Mouse (Mus musculus) midbrain, embryonic 10.5 days (tissue): ENCODE results near the gene Cacna1a. TPM values are rescaled to one million over a fixed set of nuclear protein-coding genes. Genes with fewer than 3 reads are reported as not detected.

Experiments
- DNase-seq: peaks from one replicate; pipeline ENCODE4 v3.0.0-alpha.2; 2017; ENCODE audit warnings: low spot score
- H3K27ac ChIP-seq: fragments of 300-500 bp; sonication (generic); replicated peaks from 2 replicates; pipeline ENCODE4 v1.5.1; 2016; ENCODE audit warnings: mild to moderate bottlenecking
- H3K27me3 ChIP-seq: fragments of 300-500 bp; sonication (generic); 2 replicates; pipeline ENCODE4 v1.6.1; 2016; ENCODE audit warnings: low read depth, mild to moderate bottlenecking; ENCODE audit not compliant: poor library complexity, severe bottlenecking
- H3K36me3 ChIP-seq: fragments of 300-500 bp; sonication (generic); 2 replicates; pipeline ENCODE4 v1.6.1; 2016; ENCODE audit warnings: mild to moderate bottlenecking, moderate library complexity
- H3K4me1 ChIP-seq: fragments of 300-500 bp; sonication (generic); 2 replicates; pipeline ENCODE4 v1.6.1; 2016
- H3K4me3 ChIP-seq: fragments of 300-500 bp; sonication (generic); 2 replicates; pipeline ENCODE4 v1.5.1; 2016; ENCODE audit warnings: mild to moderate bottlenecking, moderate library complexity
- H3K9me3 ChIP-seq: fragments of 300-500 bp; sonication (generic); replicated peaks from 2 replicates; pipeline ENCODE4 v1.6.1; 2016; ENCODE audit warnings: mild to moderate bottlenecking
- WGBS: fragments of 180-500 bp; shearing (Covaris S2); methylation state at CpG from one replicate; pipeline ENCODE4 v1.1.7; 2016; 5-methylcytosine and 5-hydroxymethylcytosine counted together
- polyA plus RNA-seq: library from polyadenylated mRNA; unstranded; fragments of >200 nt; fragmentation: Nextera tagmentation; extraction: Ambion mirVana; gene quantifications from 2 replicates; pipeline ENCODE4 v1.2.1, GENCODE M21; 2016

Cacna1a gene
- polyA plus RNA-seq, 1 experiment from 2014 or later: 6.9 TPM

- H3K4me1 ChIP-seq: peaks cover 66% of the 10 kb centered on the region
- DNase-seq: peak; percentile 78
- H3K9me3 ChIP-seq: no peaks in the 10 kb centered on the region
- H3K36me3 ChIP-seq: no peaks in the 10 kb centered on the region
- 0% methylated on average over 10 of the region's 10 CpGs for WGBS
- peak overlapping the region; percentile 91 for H3K27ac ChIP-seq
- H3K4me3 ChIP-seq: peak overlapping the region; percentile 56
- H3K27me3 ChIP-seq: no peaks in the 10 kb centered on the region
Observed at GRCm38 (mm10) chr8:84656191-84656525, 267.9 kb downstream of the Cacna1a start.

DNA sequence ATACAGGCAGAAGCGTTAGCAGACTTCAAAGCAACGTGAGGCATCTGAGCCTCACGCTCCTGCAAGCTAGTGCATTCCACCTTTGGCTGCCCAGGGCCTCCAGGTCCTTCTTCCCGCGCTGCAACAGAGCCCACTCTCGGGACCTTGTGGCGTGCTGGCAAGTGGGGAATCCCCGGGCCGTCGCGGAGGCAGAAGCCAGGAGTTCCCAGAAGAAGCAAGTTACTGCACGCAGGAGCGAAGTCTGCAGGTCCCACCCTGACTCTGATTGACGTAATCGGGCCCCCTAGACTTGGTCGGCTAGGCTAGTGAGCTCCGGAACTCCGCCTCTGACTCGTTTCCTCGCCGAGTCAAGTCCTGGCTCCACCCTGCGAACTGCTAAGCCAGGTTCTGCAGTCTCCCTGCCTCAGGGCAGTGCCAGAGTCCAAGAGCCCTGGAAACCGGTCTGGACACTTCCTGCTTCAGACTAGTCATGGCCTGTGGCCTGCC is 268.4 kb downstream of the Cacna1a start:
- Histone ChIP-seq H3K4me3 (peak overlapping the region; percentile 56), H3K4me1 (peaks cover 69% of the 10 kb centered on the region), H3K9me3 (no peaks in the 10 kb centered on the region), H3K27ac (peak overlapping the region; percentile 91), H3K27me3 (no peaks in the 10 kb centered on the region), H3K36me3 (no peaks in the 10 kb centered on the region)
- WGBS: 2% methylated on average over 23 of the region's 23 CpGs
- peak; percentile 72 for DNase-seq

DNA sequence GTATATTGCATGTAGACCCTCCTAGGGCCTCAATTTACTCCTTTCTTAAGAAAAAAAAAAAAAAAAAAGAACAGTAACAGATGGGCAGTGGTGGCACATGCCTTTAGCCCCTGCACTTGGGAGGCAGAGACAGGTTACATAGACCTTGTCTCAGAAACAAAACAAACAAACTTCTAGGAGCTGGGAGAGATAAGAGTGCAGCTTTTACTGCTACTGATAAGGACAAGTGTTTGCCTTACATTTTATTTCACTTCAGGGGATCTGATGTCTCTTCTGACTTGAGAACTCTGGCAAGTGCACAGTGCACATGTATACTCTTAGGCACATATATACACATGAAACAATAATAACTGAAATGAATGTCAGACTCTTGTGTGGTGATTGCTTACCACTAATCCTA is 269.0 kb downstream of the Cacna1a start:
- no peaks in the 10 kb centered on the region for H3K27me3 ChIP-seq
- H3K36me3 ChIP-seq: no peaks in the 10 kb centered on the region
- peak overlapping the region; percentile 56 for H3K4me3 ChIP-seq
- no peaks in the 10 kb centered on the region for H3K9me3 ChIP-seq
- H3K27ac ChIP-seq: peak overlapping the region; percentile 91
- DNase-seq: no peak
- H3K4me1 ChIP-seq: peaks cover 74% of the 10 kb centered on the region

DNA sequence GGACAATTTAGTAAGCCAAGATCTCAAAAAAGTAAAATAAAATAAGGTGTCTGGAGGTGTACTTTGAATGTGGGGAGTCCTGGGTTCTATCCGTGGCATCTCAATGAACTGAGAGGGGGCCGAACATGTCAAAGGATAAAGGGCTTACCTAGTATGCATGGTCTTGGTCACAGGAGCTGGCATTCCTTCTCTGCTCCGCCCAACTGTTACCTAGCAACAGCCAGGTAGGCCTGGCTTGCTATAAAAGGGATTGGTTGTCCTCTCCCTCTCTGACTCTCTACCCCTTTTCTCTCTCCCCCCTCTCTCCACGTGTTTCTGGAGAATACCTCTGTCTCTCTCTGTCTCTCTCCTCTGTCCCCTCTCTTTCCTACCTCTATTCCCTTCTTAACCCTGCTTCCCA is 269.4 kb downstream of the Cacna1a start:
- Histone ChIP-seq H3K4me1 (peaks cover 75% of the 10 kb centered on the region), H3K27ac (peak overlapping the region; percentile 59; the same call in 1 of the 2 replicates), H3K9me3 (no peaks in the 10 kb centered on the region), H3K36me3 (no peaks in the 10 kb centered on the region), H3K27me3 (no peaks in the 10 kb centered on the region), H3K4me3 (no peak overlapping the region; the same call in 1 of the 2 replicates)
- 38% methylated on average over 4 of the region's 4 CpGs for WGBS
- DNase-seq: no peak

DNA sequence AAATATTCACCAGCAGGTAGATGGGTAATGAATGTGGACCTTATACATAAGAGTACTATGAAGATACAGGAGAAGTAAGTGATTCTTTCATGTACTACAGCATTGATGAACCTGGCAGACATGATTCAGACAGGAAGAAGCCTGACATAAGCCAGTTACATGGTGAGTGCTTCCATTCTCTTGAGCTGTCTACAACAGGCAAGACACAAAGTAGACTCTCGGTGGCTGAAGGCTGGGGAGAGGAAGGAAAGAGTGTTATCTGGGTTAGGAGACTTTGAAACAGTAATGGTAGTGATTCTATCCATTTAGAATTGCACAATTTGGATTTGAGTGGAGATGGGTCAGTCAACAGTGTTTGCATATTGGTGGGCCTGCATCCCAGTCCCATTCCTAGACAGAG is 270.7 kb downstream of the Cacna1a start:
- no peak for DNase-seq
- Histone ChIP-seq H3K9me3 (no peaks in the 10 kb centered on the region), H3K36me3 (no peaks in the 10 kb centered on the region), H3K4me1 (peaks cover 83% of the 10 kb centered on the region), H3K4me3 (no peak overlapping the region), H3K27ac (no peak overlapping the region), H3K27me3 (no peaks in the 10 kb centered on the region)
- WGBS: 39% methylated on average over 1 of the region's 1 CpGs

- Histone ChIP-seq H3K27me3 (no peaks in the 10 kb centered on the region), H3K27ac (peak overlapping the region; percentile 94), H3K36me3 (no peaks in the 10 kb centered on the region), H3K4me1 (peaks cover 83% of the 10 kb centered on the region), H3K4me3 (peak overlapping the region; percentile 87), H3K9me3 (no peaks in the 10 kb centered on the region)
- DNase-seq: peak; percentile 82
- under 1% methylated on average over 33 of the region's 33 CpGs for WGBS
Observed at GRCm38 (mm10) chr8:84659936-84660818, 271.9 kb downstream of the Cacna1a start.

DNA sequence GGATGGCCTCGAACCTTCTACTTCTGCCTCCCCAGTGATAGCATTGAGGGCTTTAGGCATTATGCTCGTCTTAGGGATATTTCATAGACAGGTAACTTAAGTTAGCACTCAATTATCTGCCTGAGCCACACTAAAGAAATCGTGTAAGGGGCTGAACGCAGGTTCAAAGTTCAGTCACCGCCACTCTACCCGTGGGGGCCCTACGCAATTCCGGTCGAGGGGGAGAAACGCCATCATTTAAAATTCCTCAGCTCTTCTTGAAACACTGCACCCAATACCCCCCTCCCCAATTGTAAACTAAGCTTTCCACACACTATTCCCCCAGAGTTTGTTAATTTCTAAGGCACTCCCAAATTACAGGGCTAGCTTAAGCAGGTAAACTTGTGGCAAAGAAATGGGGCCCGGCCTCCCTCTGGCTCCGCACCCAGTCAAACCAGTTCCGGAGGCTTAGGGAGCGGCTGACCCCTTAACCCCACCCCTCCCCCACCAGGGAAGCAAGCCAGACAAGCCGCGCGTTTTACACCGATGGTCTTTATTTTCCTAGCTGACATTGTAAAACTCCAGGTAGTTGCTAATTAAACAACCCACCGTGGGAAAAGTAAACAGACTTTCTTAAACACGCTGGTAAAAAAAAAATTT is 272.7 kb downstream of the Cacna1a start:
- DNase-seq: peak; percentile 73
- Histone ChIP-seq H3K9me3 (no peaks in the 10 kb centered on the region), H3K36me3 (no peaks in the 10 kb centered on the region), H3K27ac (peak overlapping the region; percentile 94), H3K27me3 (no peaks in the 10 kb centered on the region), H3K4me3 (peak overlapping the region; percentile 87), H3K4me1 (peaks cover 83% of the 10 kb centered on the region)
- under 1% methylated on average over 20 of the region's 20 CpGs for WGBS

- H3K4me1 ChIP-seq: peaks cover 83% of the 10 kb centered on the region
- DNase-seq: peak; percentile 64
- under 1% methylated on average over 24 of the region's 24 CpGs for WGBS
Observed at GRCm38 (mm10) chr8:84661458-84661871, 273.2 kb downstream of the Cacna1a start.

DNA sequence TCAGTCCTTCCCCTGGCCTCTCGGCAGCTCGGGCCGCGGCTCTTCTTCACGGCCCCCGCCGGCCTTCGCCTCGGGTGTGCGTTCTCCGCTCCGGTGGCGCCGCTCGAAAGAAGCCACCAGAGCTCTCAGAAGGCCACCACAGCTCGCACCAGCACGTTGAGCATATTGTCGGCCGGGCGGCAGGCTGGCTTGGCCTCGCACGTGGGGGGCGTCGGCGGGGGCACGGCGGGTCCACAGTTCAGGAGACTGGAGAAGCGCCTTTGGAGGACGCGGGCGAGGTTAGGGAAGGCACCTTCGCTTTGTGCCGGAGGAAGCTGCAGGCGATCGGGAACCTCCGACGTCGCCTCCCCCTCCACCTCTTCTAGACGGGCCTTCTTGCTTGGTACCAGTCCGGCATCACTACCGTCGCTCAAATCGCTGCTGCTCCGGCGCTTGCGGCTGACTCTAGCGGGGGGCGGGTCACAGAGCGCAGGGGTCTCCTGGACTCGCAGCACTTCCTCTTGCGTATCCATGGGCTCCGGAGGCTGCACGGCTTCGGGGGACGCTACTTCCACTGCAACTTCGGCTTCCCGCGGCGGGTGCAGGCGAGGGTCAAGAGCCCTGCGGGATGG is 273.8 kb downstream of the Cacna1a start:
- Histone ChIP-seq H3K27ac (peak overlapping the region; percentile 94), H3K4me3 (peak overlapping the region; percentile 87), H3K4me1 (peaks cover 78% of the 10 kb centered on the region), H3K27me3 (no peaks in the 10 kb centered on the region), H3K36me3 (0 out of 2 replicates have a peak, but pooled peaks cover 3% of the 10 kb centered on the region), H3K9me3 (no peaks in the 10 kb centered on the region)
- under 1% methylated on average over 61 of the region's 61 CpGs for WGBS
- peak; percentile 79 for DNase-seq

More at GRCm38 (mm10) chr8:84661458-84661871, 273.2 kb downstream of the Cacna1a start:
- Histone ChIP-seq H3K27me3 (no peaks in the 10 kb centered on the region), H3K27ac (peak overlapping the region; percentile 94), H3K36me3 (0 out of 2 replicates have a peak, but pooled peaks cover 3% of the 10 kb centered on the region), H3K4me3 (peak overlapping the region; percentile 87), H3K9me3 (no peaks in the 10 kb centered on the region)

- H3K36me3 ChIP-seq: peaks cover 3% of the 10 kb centered on the region; the same call in 1 of the 2 replicates
- H3K27me3 ChIP-seq: no peaks in the 10 kb centered on the region
- WGBS: under 1% methylated on average over 27 of the region's 27 CpGs
- H3K27ac ChIP-seq: peak within 1 kb of the TSS; percentile 94
- peaks cover 72% of the 10 kb centered on the region for H3K4me1 ChIP-seq
- peak; percentile 93 for DNase-seq
- peak within 1 kb of the TSS; percentile 87 for H3K4me3 ChIP-seq
- H3K9me3 ChIP-seq: no peaks in the 10 kb centered on the region
Observed at GRCm38 (mm10) chr8:84662581-84663065, 274.4 kb downstream of the Cacna1a start, which contains the start of gene Ier2. Gene Ier2, minus strand, starts transcription at chr8:84662852.

- peaks cover 13% of the 10 kb centered on the region for H3K36me3 ChIP-seq
- H3K9me3 ChIP-seq: no peaks in the 10 kb centered on the region
- H3K4me1 ChIP-seq: peaks cover 67% of the 10 kb centered on the region
- peak overlapping the region; percentile 87 for H3K4me3 ChIP-seq
- 3% methylated on average over 43 of the region's 43 CpGs for WGBS
- peak overlapping the region; percentile 94 for H3K27ac ChIP-seq
- H3K27me3 ChIP-seq: no peaks in the 10 kb centered on the region
- DNase-seq: peak; percentile 98
Observed at GRCm38 (mm10) chr8:84663483-84664327, 275.5 kb downstream of the Cacna1a start.
